Mouse (Mus musculus) thymus, postnatal 36 days (tissue): ENCODE data around the gene Nudt3.
A peak's percentile ranks its signal among the peaks of the same experiment; 100 is the strongest.
"Not testable (repeated sequence)": the region's sequence is repeated elsewhere in the genome, so short reads cannot be mapped to it uniquely, and the experiment has no call there.

Experiments
- DNase-seq, 2 experiments: peaks; one replicate each; pipeline ENCODE4 v3.0.0; 2022; ENCODE audit warnings: mixed read lengths in 2 of 2

Nudt3 gene

DNA sequence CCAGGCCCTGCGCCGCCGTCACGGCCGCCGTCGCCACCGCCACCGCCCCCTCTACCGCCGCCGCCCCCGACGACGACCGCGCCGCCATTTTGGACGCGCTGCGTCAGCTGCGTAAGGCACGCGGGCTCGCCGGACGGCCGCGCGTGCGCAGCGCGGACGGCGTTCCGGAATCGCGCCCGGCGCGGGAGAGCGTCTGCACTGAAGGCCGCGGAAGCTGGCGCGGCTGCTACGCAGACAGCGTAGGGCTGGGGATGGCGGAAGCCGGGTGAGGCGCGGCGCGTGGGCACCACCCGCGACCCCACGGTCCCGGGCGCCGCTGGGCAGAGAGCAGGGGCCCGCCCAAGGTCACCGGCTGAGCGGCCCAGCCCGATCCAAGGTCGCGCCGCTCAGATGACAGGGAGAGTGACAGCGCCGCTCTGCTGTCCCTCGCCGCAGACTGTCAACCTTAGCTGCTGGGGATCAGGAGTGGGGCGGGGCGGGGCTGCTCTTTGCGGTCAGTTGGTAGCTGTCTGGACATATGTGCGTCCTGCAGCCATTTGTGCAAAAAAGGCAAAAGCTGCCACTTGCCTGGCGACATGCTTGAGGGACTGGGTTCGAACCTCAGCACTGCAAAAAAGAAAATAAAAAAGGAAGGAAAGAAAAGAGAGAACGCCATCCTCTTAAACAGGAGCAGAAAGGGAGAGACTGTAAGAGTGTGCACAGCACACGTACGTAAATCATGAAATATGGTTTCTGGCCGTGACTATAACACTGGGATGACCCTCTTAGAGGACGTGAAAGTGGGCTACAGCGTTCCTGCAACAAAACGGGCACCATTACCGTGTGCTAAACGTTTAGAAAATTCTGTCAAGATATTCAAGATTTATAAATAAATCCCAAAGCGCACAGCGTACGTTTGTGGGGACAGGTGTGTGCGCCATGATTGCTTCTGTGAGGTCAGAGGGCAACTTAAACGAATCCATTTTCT is at the start of gene Nudt3:
Gene Nudt3, minus strand, starts transcription at position 136 of the 967 bp plus-strand sequence.
- DNase-seq, result peak; percentile 90 to 92

DNA sequence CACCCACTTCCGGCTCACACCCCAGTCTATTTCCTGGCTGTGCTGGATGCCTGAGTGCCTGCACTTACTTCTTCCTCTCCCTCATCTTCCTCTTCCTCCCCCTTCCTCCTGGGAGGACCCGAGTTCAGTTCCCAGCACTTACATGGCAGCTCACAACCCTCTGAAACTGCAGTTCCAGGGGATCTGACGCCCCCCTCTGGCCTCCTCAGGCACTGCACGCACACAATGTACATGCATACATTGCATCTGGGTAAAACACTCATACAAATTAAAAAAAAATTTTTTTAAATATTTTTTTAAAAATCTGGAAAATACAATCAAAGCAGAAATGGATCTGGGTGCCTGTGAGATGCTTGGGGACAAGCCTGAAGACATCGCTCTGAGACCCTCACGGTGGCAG is 48.4 kb upstream of the Nudt3 start:
- DNase-seq, result no peak

DNA sequence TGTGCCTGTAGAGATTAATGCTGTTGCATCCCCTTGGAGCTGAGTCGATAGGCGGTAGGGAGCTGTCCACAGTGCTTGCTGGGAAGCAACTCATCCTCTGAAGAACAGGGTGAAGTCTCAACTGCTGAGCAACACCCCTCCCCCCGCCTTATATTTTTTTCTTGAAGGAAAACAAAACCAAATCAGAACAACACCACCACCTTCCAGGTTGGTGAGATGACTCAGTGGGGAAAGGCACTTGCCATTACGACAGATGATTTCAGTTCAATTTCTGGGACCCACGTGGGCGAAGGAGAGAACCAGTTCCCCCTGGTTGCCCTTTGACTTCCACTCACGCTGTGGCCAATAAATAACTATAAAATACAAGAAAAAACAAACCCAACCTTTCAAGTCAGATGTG is 35.5 kb upstream of the Nudt3 start:
- no peak for DNase-seq

DNA sequence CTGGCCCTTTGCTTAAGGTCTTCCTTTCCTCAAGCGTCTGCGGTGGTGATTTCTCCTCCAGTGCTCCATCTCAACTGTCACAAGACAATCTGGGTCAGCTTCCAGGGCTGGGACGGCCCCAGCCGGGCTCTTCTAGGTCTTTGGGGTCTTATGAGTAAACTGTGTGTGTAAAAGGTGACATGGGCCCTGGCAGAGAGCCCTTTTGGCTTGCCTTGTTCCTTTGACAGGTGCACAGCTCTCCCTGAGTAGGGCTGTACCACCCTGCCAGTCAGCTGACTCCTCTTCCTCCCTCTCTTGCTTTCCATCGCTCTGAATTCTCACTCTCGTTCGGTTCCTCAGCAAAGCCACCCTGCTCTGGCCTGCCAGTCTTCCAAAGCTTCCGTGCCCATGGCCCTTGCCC is 33.8 kb upstream of the Nudt3 start:
- DNase-seq, result no peak

DNA sequence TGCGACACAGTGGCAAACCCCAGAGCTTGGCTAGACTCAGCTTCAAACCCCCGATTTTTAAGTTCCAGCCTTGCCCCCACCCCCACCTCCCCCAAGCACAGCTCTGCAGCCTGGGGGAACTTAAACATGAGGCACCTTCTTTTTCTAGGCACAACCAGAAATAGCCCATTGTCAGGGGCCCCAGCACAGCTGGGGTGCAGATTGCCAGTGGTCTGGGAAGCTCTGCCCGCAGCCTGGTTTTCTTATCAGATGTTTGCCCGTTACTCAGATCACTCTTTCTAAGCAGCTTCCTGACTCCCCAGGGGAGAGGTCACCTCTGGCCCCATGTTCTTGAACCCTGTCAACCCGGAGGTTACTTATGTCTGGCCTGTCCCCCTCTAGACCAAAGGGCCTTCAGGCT is 33.1 kb upstream of the Nudt3 start:
- DNase-seq, result no peak

DNA sequence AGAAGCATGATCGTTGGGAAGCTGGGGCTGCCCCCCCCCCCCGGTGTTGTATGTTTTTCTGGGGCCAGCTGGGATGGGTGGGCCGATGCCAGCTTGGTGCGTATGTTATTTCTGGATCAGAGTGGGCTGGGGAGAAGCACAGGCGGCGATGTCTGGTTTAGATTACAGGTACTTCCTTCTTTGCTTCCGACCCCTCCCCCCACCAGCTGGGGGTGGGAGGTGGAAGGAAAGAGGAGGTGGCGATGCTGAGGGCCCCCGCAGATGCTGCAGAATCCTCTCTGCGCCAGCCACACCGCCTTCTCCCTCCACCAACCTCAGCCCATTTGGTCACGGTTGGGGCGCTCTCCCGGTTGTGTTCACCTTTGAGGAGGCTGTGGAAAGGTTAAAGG is 32.7 kb upstream of the Nudt3 start:
- DNase-seq, result peak; percentile 57 to 80

DNA sequence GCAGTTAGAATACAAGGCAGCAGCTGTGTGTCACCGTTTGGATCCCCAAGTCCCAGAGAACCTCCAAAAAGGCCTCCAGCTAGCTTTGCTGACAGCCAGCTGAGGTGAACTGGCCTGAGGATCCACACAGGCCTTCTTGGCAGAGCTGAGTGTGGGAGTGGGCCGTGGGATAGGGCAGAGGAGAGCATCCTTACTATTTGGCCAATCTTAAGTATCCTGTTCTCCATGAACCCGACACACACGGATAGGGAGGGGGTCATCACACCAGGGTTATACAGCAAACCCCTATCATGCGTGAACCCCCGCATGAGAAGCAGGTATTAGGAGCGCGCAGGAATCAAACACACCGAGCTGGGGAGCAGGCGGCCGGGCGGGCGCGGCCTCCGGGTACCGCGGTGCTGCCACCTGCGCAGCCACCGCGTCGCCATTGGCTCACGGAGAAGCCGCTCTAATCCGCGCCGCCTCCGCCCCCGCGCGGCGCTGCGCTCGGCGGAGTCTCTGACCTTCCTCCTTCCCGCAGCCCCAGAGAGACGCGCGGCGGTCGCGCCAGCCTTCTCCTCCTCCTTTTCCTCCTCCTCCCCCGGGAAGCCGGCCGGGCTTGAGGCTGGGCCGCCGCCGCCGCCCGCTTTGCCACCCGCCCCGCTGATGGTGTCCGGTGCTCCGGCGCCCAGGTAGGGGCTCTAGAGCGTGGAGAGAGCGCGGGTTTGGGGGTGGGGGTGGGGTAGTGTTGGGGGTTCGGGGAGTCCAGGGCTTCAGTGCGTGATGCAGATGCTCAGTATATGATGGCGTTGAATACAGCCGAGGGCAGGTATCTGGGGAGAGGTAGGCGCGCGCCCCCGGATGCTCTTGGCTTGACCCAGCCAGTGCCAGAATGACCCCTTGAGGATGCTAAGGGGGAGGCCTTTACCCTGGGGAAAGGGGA is 32.1 kb upstream of the Nudt3 start, which contains the start of gene Pacsin1:
Gene Pacsin1, plus strand, starts transcription at position 421 of the 922 bp plus-strand sequence.
- peak; percentile 74 to 81 for DNase-seq

DNA sequence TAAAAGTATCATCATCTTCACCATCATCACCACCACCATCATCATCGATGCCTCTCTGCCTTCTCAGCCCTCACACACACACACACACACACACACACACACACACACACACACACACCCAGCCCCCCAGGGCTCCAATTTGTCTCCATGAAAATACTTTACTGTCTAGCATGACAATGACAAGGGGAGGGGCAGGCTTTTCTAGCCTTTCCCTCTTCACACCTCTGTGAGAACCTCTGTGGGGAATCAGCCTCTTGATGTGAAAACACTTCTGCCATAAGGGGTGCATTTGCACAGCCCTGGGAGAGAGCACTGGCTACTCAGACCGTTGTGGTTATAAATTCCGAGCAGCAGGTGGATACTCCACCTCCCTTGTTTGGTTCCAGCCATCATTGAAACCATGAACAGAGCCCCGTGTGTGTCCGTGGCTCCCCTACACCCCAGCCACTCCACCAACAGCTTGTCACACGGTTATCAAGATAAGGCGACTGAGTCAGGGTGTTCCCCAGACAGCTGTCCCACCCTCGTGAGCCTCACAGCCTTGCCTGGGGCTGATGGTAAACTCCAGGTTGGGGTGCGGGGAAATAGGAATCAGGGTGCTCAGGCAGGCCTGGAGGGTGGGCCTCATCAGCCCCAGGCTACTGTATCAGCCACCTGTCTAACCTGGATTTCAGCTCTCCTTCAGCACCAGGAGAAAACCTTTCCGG is 30.1 kb upstream of the Nudt3 start:
- DNase-seq, result no peak

DNA sequence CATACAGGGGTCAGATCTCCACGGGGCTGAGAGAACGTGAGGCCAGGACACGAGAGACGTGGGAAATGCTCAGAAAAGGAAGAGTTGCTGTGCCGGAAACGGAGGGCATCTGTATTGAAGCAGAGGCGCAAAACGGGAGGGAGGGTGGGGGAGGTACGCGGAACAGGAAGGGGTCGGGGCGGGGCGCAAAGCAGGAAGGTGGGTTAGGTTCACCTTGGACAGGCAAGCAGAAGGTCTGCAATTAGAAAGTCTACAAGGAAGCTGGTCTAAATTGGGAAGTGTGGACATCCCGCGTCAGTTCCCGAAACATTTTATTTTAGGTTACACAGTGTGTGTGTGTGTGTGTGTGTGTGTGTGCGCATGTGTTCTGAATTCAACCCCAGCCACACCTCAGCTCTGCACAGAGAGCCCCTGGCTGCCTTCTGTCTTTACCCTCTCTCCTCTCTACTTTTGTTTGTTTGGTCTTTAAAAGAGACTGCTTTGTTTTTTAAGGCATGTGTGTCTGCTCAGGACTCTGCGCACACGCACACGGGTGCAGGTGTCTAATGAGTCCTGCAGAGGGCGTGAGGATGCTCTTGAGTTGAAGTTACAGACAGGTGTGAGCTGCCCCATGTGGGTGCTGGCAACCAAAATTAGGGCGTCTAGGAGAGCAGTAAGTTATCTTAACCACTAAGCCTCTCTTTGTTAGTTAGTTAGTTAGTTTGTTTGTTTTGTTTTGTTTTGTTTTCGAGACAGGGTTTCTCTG is 28.9 kb upstream of the Nudt3 start:
- DNase-seq, result peak; percentile 47 to 61

DNA sequence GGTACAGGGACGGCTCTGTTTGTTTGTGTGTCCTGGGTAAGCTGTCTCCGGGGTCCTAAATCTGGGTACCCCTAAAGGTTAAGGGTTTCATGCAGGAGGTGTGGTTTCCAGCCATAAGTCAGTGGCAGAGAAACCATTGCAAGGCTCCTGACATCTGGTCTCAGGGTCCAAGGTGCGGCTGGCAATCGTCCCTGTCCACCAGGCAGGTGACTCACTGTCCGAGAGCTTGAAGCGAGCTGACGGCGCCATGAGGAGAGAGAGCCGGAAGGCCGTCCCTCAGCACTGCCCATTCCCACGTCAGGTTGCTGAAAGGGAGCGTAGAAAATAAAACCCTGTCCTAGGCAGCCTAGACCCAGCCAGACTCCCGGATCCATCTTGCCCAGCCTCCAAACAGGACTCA is 27.3 kb upstream of the Nudt3 start:
- no peak for DNase-seq

DNA sequence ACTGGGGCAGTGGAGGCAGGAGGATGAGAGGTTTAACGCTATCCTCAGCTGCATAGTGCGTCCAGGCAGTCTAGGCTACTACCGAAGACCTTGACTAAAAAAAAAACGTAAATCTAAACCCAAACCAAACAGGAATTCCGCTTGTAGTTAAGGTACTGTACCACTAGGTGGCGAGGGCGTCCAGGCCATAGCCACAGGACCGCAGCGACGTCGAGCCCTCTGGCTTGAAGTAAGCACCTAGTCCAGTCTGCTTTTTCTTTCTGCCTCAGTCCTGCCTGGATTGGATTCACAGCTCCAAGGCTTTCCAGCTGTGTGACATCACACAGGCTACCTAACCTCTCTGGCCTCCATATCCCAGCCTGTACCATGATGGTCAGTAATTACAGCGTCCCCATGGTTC is 26.9 kb upstream of the Nudt3 start:
- peak; percentile 62 to 69 for DNase-seq

DNA sequence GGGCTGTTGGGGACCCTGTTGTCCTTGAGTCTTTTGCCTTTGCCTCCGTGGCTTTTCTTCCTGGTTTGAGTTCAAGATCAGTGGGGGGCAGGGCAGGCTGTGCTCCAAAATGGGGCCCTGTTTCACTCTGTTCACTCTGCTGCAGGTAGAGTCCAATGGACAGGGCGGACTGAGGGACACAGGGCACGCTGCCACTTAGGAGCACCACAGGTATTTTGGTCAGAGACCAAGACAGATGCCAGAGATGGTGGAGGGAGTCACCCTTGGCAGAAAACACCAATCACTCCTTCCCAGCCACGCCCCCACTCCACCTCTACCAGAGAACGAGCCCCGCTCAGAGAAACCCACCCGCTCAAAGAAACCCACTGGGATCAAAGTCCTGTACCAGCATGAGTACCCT is 22.5 kb upstream of the Nudt3 start:
- DNase-seq, result no peak

DNA sequence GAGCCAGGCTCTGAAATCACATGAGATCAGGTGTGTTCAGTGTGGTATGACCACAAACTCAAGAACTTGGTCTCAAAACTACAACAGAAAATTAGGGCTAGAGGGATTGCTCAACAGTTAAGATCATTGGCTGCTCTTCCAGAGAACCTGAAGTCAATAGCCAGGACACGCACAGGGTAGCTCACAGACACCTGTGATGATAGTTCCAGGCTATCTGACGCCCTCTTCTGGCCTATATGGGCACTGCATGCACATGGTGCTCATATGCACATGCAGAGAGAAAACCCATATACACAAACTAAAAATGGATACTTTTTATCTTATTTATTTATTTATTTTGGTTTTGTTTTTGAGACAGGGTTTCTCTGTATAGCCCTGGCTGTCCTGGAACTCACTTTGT is 21.3 kb upstream of the Nudt3 start:
- no peak for DNase-seq

DNA sequence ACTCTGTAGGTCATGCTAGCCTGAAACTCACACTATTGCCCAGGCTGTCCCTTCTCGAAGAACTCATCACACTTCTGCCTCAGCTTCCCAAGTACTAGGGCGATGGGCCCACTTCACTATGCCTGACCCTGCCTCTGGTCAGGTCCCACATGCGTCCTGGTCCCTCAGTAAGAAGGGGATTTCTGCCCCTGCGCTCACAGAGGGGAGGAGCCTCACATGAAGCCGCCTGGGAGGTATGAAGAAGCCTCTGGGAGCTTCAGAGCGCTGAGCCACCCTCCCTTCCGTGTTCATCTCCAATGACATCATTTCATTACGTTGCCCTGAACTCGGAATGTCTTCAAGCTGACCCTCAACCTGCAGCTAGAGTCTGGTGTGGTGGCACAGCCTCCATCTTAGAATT is 20.5 kb upstream of the Nudt3 start:
- DNase-seq, result no peak

DNA sequence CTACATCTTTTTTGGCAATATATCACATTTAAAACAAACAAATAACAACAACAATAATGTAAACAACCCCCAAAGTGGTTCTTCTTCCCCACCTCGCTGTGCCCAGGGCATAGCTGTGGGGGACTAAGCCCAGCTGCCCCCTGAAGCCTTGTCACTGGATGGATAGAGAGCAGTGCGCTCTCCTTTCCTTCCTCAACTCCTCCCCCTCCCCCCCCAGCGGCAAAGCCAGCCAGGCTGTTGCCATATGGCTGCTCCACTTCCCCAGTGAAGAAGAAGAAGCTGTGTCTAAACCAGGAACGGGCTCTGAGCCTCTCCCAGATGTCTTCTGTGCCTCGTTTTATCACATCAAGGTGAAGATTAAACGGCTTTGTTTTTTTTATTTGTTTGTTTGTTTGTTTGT is 19.8 kb upstream of the Nudt3 start:
- DNase-seq, result no peak

DNA sequence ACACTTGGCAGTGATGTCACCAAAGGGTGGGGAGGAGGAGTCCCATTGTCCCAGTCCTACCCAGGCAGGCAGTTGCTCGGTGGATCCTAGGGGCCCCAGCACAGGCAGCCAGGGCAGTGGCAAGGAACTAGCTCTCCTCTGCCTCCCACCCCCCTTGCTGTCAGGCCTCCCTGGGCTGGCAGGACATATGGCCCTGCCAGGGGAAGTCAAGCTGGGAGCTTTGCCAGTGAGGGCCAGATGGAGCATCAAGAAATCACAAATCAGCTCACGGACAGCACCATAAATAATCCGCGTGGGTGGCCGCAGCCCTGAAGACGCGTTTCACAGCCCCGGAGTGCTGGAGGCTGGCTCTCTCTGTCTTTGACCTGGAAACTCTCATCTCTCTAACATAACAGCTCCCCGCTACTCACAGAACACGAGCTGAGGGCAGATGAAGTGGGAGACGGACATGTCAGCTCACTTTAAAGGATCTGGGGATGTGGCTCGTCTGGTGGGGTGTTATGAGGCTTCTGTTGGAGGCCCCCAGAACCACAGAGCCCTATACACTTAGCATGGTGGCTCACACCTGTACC is 19.3 kb upstream of the Nudt3 start:
- DNase-seq, result no peak

DNA sequence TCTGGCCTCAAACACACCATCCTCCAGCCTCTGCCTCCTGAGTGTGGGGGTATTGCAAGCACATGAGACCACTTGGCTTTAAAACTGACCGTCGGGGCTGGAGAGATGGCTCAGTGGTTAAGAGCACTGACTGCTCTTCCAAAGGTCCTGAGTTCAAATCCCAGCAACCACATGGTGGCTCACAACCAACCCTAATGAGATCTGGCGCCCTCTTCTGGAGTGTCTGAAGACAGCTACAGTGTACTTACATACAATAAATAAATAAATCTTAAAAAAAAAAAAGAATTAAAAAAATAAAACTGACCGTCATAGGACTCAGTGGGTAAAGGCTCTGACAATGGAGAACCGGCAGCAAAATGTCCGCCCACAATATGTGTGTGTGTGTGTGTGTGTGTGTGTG is 16.6 kb upstream of the Nudt3 start:
- not testable (repeated sequence) for DNase-seq

DNA sequence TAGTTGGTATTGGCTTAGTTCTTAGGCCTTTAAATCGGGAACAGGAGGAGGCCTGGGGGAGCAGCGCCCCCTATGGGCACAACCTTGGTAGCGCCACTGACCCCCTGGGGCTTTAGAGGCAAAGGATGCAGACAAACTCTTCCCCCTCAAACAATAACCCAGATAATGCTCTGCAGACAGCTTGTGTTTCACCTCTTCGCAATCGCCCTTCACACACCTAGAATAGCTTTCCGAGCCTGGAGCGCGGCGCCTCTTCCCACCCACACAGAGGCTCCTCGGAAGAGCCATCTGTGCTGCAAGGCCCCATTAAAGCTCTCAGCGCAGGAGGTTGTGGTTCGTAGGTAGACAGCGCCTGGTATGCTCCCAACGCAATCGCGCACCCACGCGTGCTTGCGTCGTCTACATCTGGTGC is 15.6 kb upstream of the Nudt3 start:
- peak; percentile 32 to 33 for DNase-seq

DNA sequence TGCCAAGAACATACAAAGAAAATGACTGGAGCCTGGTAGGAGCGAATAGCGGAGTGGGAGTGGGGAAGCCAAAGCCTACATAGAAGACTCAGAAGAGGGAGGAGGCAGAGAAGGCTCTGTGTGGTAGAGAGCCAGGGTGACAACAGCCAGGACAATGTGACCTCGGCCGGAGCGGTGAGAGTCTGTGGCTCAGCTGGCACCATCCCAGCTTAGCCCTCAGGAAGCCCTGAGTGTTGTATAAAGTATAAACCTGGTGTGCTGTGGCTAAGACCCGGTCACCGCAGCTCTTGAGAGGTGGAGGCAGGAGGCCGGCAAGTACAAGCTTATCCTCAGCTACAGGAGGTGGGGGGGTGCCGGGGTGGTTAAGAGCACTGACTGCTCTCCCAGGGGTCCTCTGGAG is 14.0 kb upstream of the Nudt3 start:
- no peak for DNase-seq

DNA sequence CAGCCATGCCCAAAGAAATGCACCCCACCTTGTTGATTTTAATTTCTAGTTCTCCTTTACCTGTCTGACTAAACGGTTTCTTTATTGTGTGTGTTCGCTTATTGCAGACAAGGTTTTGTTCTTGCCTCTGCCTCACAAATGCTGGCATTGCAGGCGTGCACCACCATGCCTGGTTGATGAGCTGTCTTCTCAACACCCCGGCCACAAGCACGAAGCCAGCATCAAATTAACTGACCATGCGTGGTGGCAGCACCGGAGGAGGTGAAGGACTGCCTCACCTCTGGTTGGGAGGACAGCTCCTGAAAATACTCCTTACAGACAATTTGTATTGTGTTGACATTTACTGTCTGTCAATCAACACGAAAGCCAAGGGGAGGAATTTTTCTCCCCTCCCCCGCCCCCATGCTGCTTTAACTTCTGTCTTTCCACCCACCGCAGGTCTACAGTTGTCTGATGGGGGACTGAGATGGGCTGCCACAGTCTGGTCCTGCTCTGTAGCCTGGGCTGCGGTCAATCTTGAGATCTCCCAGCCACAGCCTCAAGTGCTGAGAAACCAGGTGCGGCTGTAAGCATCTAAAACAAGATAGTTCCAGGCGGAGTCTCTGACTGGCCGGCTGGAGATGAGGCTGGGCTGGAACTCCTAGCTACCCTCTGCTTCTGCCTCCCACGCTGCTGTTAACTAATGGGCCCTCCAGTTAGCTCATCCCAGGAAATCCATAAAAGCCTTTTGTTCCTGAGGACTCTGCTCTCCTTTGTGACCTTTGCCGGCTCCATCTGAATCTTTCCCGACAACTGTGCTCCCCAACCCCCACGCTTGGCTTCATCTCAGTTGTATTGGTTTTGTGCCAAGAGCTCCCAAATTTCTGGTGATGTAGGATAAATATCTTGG is 13.1 kb upstream of the Nudt3 start, which contains the start of gene Rps10:
Gene Rps10, minus strand, starts transcription at position 538 of the 889 bp plus-strand sequence.
- no peak for DNase-seq

DNA sequence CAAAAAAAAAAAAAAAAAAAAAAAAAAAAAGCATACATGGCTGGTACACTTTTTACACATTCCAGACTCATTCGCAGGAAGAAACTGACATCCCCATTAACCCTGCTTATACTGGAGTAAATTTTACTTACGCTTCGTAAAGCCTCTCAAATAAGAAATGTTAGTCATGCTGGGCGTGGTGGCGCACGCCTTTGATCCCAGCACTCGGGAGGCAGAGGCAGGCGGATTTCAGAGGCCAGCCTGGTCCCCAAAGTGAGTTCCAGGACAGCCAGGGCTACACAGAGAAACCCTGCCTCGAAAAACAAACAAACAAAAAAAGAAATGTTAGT is 12.2 kb upstream of the Nudt3 start:
- DNase-seq, result peak in 1 of 2 experiments; percentile 35
